Mouse (Mus musculus) cerebellum, adult 2 months (tissue): ENCODE measurements at regions not wholly inside any gene's neighbourhood (a gene's known extent, or its start where the extent isn't known, plus 50 kb on each side); places are given as distances from the start of the nearest gene placed in this dataset.

Source experiments
- CTCF ChIP-seq: fragments of 200-500 bp; IDR thresholded peaks from 2 replicates; pipeline ENCODE4 v1.5.1; 2011; ENCODE audit warnings: low read depth, mild to moderate bottlenecking, control low read depth, low read length, moderate library complexity, borderline replicate concordance; ENCODE audit not compliant: insufficient read depth
- POLR2A ChIP-seq: fragments of 200-500 bp; IDR thresholded peaks from 2 replicates; pipeline ENCODE4 v1.6.1; 2011; ENCODE audit warnings: low read length, control low read depth, borderline replicate concordance; ENCODE audit not compliant: insufficient read depth

DNA sequence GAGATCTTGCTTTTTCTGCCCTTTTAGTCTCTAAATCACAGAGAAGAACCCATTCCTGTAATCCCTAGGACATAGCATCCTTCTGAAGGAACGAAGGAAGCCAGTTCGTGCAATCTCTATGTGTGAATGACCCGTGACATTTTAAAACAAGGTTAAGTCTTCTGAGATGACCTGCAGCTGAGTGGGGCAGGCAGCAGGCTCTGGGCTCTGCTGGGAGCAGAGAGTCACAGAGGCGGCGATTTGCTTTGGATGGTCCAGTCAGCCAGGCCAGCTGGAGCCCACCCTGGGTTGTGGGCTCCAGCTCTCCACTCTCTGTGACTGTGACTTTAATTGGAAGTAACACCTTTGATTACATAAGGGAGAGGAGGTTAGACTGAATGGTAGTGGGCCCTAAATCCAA is 92.1 kb upstream of the Gm14444 start:
- no peak for TF ChIP-seq CTCF
- no peak for TF ChIP-seq POLR2A
